Mouse (Mus musculus) embryonic facial prominence, embryonic 11.5 days (tissue): Measurements from ENCODE around the gene Ppa1. TPM values are rescaled to one million over a fixed set of nuclear protein-coding genes. Genes with fewer than 3 reads are reported as not detected.

ENCODE experiments used
- ATAC-seq: fragments of 200-750 bp; cut with Nextera tagmentation; replicated peaks from 2 replicates; pipeline ENCODE4 v1.8.0; 2017; ENCODE audit warnings: low read depth; ENCODE audit not compliant: insufficient number of reproducible peaks, low FRiP score, low TSS enrichment
- DNase-seq: peaks from one replicate; pipeline ENCODE4 v3.0.0-alpha.2; 2015; ENCODE audit warnings: low spot score
- H3K27ac ChIP-seq: fragments of 300-500 bp; sonication (generic); replicated peaks from 2 replicates; pipeline ENCODE4 v1.5.1; 2014; ENCODE audit warnings: mild to moderate bottlenecking, low read depth, low read length, control low read depth
- H3K27me3 ChIP-seq: fragments of 300-500 bp; sonication (generic); 2 replicates; pipeline ENCODE4 v1.6.1; 2014; ENCODE audit warnings: mild to moderate bottlenecking, low read length, moderate library complexity, mixed read lengths; ENCODE audit not compliant: control insufficient read depth, insufficient read depth
- H3K36me3 ChIP-seq: fragments of 300-500 bp; sonication (generic); replicated peaks from 2 replicates; pipeline ENCODE4 v1.6.1; 2014; ENCODE audit warnings: low read depth, mild to moderate bottlenecking, low read length, moderate library complexity, mixed read lengths; ENCODE audit not compliant: control insufficient read depth, insufficient read depth
- H3K4me1 ChIP-seq: fragments of 300-500 bp; sonication (generic); 2 replicates; pipeline ENCODE4 v1.6.1; 2014; ENCODE audit warnings: low read length, mixed read lengths; ENCODE audit not compliant: control insufficient read depth, insufficient read depth
- H3K4me2 ChIP-seq: fragments of 300-500 bp; sonication (generic); 2 replicates; pipeline ENCODE4 v1.6.1; 2014; ENCODE audit warnings: low read depth, mild to moderate bottlenecking, control low read depth, low read length, moderate library complexity
- H3K4me3 ChIP-seq: fragments of 300-500 bp; sonication (generic); 2 replicates; pipeline ENCODE4 v1.5.1; 2014; ENCODE audit warnings: low read depth, low read length, control low read depth
- H3K9ac ChIP-seq: fragments of 300-500 bp; sonication (generic); replicated peaks from 2 replicates; pipeline ENCODE4 v1.6.1; 2014; ENCODE audit warnings: mild to moderate bottlenecking, control low read depth, low read length
- H3K9me3 ChIP-seq: fragments of 300-500 bp; sonication (generic); replicated peaks from 2 replicates; pipeline ENCODE4 v1.6.1; 2016; ENCODE audit warnings: mild to moderate bottlenecking, low read length, inconsistent platforms, mixed read lengths; ENCODE audit not compliant: control insufficient read depth
- WGBS: fragments of 180-500 bp; shearing (Covaris S2); extraction: QIAGEN DNeasy Blood & Tissue Kit; methylation state at CpG from one replicate; pipeline ENCODE4 v1.1.7; 2014; 5-methylcytosine and 5-hydroxymethylcytosine counted together
- polyA plus RNA-seq: library from polyadenylated mRNA; unstranded; fragments of >200 nt; fragmentation: Nextera tagmentation; extraction: Ambion mirVana; gene quantifications from 2 replicates; pipeline ENCODE4 v1.2.1, GENCODE M21; 2014

The Ppa1 gene
- polyA plus RNA-seq, 1 experiment from 2014 or later = 320 TPM

GRCm38 (mm10) chr10:61669289-61669688 is 20.9 kb downstream of the Ppa1 start:
- Histone ChIP-seq H3K4me3 (no peak overlapping the region), H3K9me3 (no peaks in the 10 kb centered on the region), H3K4me2 (no peak overlapping the region), H3K27me3 (no peaks in the 10 kb centered on the region), H3K27ac (no peak overlapping the region), H3K4me1 (no peaks in the 10 kb centered on the region), H3K9ac (no peak overlapping the region), H3K36me3 (peaks cover 9% of the 10 kb centered on the region)
- WGBS = 88% methylated on average over 7 of the region's 7 CpGs
- ATAC-seq = no peak
- DNase-seq = no peak

GRCm38 (mm10) chr10:61669896-61670295 is 21.5 kb downstream of the Ppa1 start:
- Histone ChIP-seq H3K9me3 (no peaks in the 10 kb centered on the region), H3K4me2 (no peak overlapping the region), H3K9ac (no peak overlapping the region), H3K27me3 (no peaks in the 10 kb centered on the region), H3K27ac (no peak overlapping the region), H3K4me1 (no peaks in the 10 kb centered on the region), H3K4me3 (no peak overlapping the region), H3K36me3 (peaks cover 9% of the 10 kb centered on the region)
- no peak for ATAC-seq
- no peak for DNase-seq

GRCm38 (mm10) chr10:61670758-61671157 is 22.4 kb downstream of the Ppa1 start:
- DNase-seq (no peak), ATAC-seq (no peak)
- 93% methylated on average over 3 of the region's 3 CpGs for WGBS
- Histone ChIP-seq H3K9ac (no peak overlapping the region), H3K4me3 (no peak overlapping the region), H3K36me3 (peaks cover 9% of the 10 kb centered on the region), H3K4me1 (no peaks in the 10 kb centered on the region), H3K4me2 (no peak overlapping the region), H3K27ac (no peak overlapping the region), H3K9me3 (no peaks in the 10 kb centered on the region), H3K27me3 (no peaks in the 10 kb centered on the region)

GRCm38 (mm10) chr10:61675935-61676334 is 27.6 kb downstream of the Ppa1 start:
- no peak overlapping the region for H3K9ac ChIP-seq
- H3K36me3 ChIP-seq = no peaks in the 10 kb centered on the region
- no peaks in the 10 kb centered on the region for H3K9me3 ChIP-seq
- H3K4me3 ChIP-seq = no peak overlapping the region
- no peaks in the 10 kb centered on the region for H3K27me3 ChIP-seq
- H3K27ac ChIP-seq = no peak overlapping the region
- H3K4me2 ChIP-seq = no peak overlapping the region
- DNase-seq (no peak), ATAC-seq (no peak)
- H3K4me1 ChIP-seq = no peaks in the 10 kb centered on the region
- 79% methylated on average over 3 of the region's 3 CpGs for WGBS

GRCm38 (mm10) chr10:61679545-61679944 is 31.2 kb downstream of the Ppa1 start:
- H3K36me3 ChIP-seq = no peaks in the 10 kb centered on the region
- H3K27me3 ChIP-seq = no peaks in the 10 kb centered on the region
- H3K4me2 ChIP-seq = peak overlapping the region; percentile 73
- peak overlapping the region; percentile 98 for H3K4me3 ChIP-seq
- H3K9ac ChIP-seq = peak overlapping the region; percentile 91
- H3K27ac ChIP-seq = no peak overlapping the region; the same call in 1 of the 2 replicates
- ATAC-seq (peak; percentile 12; the same call in 1 of the 2 replicates), DNase-seq (no peak)
- no peaks in the 10 kb centered on the region for H3K9me3 ChIP-seq
- H3K4me1 ChIP-seq = no peaks in the 10 kb centered on the region; the same call in 1 of the 2 replicates
- WGBS = 35% methylated on average over 9 of the region's 9 CpGs

GRCm38 (mm10) chr10:61680015-61680913 is 31.9 kb downstream of the Ppa1 start, which contains the start of gene Sar1a:
TSS of gene Sar1a (plus strand) at chr10:61680299.
- DNase-seq (peak; percentile 99), ATAC-seq (peak; percentile 100)
- WGBS = under 1% methylated on average over 69 of the region's 84 CpGs

GRCm38 (mm10) chr10:61689405-61689804 is 41.1 kb downstream of the Ppa1 start:
- H3K4me2 ChIP-seq = no peak overlapping the region
- no peak for ATAC-seq
- 90% methylated on average over 8 of the region's 8 CpGs for WGBS

More at GRCm38 (mm10) chr10:61680015-61680913, 31.9 kb downstream of the Ppa1 start, which contains the start of gene Sar1a:
- peak within 1 kb of the TSS; percentile 56; the same call in 1 of the 2 replicates for H3K27ac ChIP-seq
- H3K4me3 ChIP-seq = peak within 1 kb of the TSS; percentile 98
- no peaks in the 10 kb centered on the region; the same call in 1 of the 2 replicates for H3K4me1 ChIP-seq
- H3K36me3 ChIP-seq = no peaks in the 10 kb centered on the region
- no peaks in the 10 kb centered on the region for H3K27me3 ChIP-seq
- H3K4me2 ChIP-seq = peak within 1 kb of the TSS; percentile 73
- H3K9me3 ChIP-seq = no peaks in the 10 kb centered on the region
- H3K9ac ChIP-seq = peak within 1 kb of the TSS; percentile 91

GRCm38 (mm10) chr10:61693563-61693962 is 45.2 kb downstream of the Ppa1 start:
- WGBS = 68% methylated on average over 4 of the region's 4 CpGs
- H3K27me3 ChIP-seq = no peaks in the 10 kb centered on the region
- H3K4me1 ChIP-seq = peaks cover 4% of the 10 kb centered on the region; the same call in 1 of the 2 replicates
- ATAC-seq (no peak), DNase-seq (no peak)
- no peak overlapping the region for H3K27ac ChIP-seq
- no peak overlapping the region for H3K4me3 ChIP-seq
- H3K9me3 ChIP-seq = no peaks in the 10 kb centered on the region
- H3K9ac ChIP-seq = no peak overlapping the region
- H3K4me2 ChIP-seq = no peak overlapping the region
- H3K36me3 ChIP-seq = no peaks in the 10 kb centered on the region; the same call in none of the 2 replicates

More at GRCm38 (mm10) chr10:61689405-61689804, 41.1 kb downstream of the Ppa1 start:
- H3K9me3 ChIP-seq = no peaks in the 10 kb centered on the region
- no peak for DNase-seq
- H3K9ac ChIP-seq = no peak overlapping the region
- H3K27ac ChIP-seq = no peak overlapping the region
- H3K27me3 ChIP-seq = no peaks in the 10 kb centered on the region
- no peak overlapping the region for H3K4me3 ChIP-seq
- no peaks in the 10 kb centered on the region for H3K4me1 ChIP-seq
- H3K36me3 ChIP-seq = peaks cover 7% of the 10 kb centered on the region
